Mouse (Mus musculus) stomach, postnatal 0 days (tissue): ENCODE data around the gene Phkb.

Source experiments
- CTCF ChIP-seq: IDR thresholded peaks from 2 replicates; pipeline ENCODE4 v1.5.1; 2016; ENCODE audit warnings: antibody characterized with exemption, low read depth, mild to moderate bottlenecking, moderate library complexity
- EP300 ChIP-seq: optimal IDR thresholded peaks from 2 replicates; pipeline ENCODE3; 2016; ENCODE audit warnings: antibody characterized with exemption

GRCm38 (mm10) chr8:86086791-86087190 is 246.0 kb downstream of the Phkb start:
- TF ChIP-seq CTCF (no peak), EP300 (no peak)
